Mouse (Mus musculus): ENCODE measurements around the gene Ahctf1.
"Not testable (repeated sequence)": the region's sequence is repeated elsewhere in the genome, so short reads cannot be mapped to it uniquely, and the experiment has no call there.

The Ahctf1 gene

GRCm38 (mm10) chr1:179802610-179803512, 619 bp downstream of the Ahctf1 start, which contains the start of gene Gm10518:
TSS of gene Gm10518 (plus strand) at chr1:179803376.
- DNase-seq = peak; percentile 79

GRCm38 (mm10) chr1:179798794-179799193, 4.7 kb downstream of the Ahctf1 start:
- DNase-seq = no peak

- DNase-seq = no peak
Observed at GRCm38 (mm10) chr1:179787281-179787680, 16.2 kb downstream of the Ahctf1 start.

GRCm38 (mm10) chr1:179785502-179785901, 18.0 kb downstream of the Ahctf1 start:
- no peak for DNase-seq

- no peak for DNase-seq
Observed at GRCm38 (mm10) chr1:179784098-179784497, 19.4 kb downstream of the Ahctf1 start.

GRCm38 (mm10) chr1:179776831-179777230, 26.6 kb downstream of the Ahctf1 start:
- no peak for DNase-seq

GRCm38 (mm10) chr1:179760553-179760952, 42.9 kb downstream of the Ahctf1 start:
- DNase-seq = no peak

GRCm38 (mm10) chr1:179760086-179760485, 43.4 kb downstream of the Ahctf1 start:
- DNase-seq = no peak

GRCm38 (mm10) chr1:179756477-179756876, 47.0 kb downstream of the Ahctf1 start:
- no peak for DNase-seq

- DNase-seq = peak; percentile 62
Observed at GRCm38 (mm10) chr1:179753006-179753405, 50.5 kb downstream of the Ahctf1 start.

GRCm38 (mm10) chr1:179752276-179752675, 51.2 kb downstream of the Ahctf1 start:
- DNase-seq = no peak

GRCm38 (mm10) chr1:179745171-179745570, 58.3 kb downstream of the Ahctf1 start, which contains the start of gene Kif28:
TSS of gene Kif28 (minus strand) at chr1:179745271.
- no peak for DNase-seq

- no peak for DNase-seq
Observed at GRCm38 (mm10) chr1:179743593-179744193, 59.8 kb downstream of the Ahctf1 start.

- no peak for DNase-seq
Observed at GRCm38 (mm10) chr1:179736483-179736882, 67.0 kb downstream of the Ahctf1 start.

GRCm38 (mm10) chr1:179734500-179735474, 68.7 kb downstream of the Ahctf1 start:
- peak; percentile 63 for DNase-seq

- no peak for DNase-seq
Observed at GRCm38 (mm10) chr1:179731391-179731790, 72.1 kb downstream of the Ahctf1 start.

GRCm38 (mm10) chr1:179728661-179729060, 74.8 kb downstream of the Ahctf1 start:
- DNase-seq = no peak

GRCm38 (mm10) chr1:179722811-179723469, 80.5 kb downstream of the Ahctf1 start:
- DNase-seq = no peak

GRCm38 (mm10) chr1:179715786-179716185, 87.7 kb downstream of the Ahctf1 start:
- no peak for DNase-seq

GRCm38 (mm10) chr1:179715289-179715688, 88.2 kb downstream of the Ahctf1 start:
- DNase-seq = not testable (repeated sequence)

- no peak for DNase-seq
Observed at GRCm38 (mm10) chr1:179713367-179713766, 90.1 kb downstream of the Ahctf1 start.

GRCm38 (mm10) chr1:179712658-179713057, 90.8 kb downstream of the Ahctf1 start:
- no peak for DNase-seq

All from cerebellum, adult 9-11 months (tissue).